ENCODE assay signal across 8 mouse cellular contexts in the genomic region with DNA sequence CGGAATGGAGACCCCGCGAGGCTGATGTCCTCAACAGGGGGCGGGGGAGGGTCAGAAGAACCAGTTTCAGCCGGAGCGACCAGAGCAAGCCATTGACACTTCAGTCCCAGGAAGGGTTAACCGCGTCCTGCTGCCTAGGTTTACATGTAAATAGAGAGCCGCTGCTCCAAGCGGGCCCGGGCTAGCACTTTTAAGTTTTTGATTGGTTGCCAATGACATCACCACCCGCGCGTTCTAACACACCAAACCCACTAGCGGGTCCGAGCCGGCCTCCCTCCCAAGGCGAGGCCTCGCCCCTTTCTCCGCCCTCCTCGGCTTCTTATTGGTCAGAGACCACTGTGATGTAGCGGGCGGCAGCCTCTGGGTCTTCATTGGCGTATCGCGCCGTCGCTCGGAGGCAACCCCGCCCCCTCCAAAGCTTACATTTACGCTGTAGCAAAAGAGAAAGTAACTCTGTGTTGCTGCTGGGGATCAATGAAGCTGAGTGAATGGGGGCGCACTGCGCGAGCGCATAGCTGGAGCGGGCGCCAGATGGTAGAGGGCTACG. TPM values are rescaled to one million over a fixed set of nuclear protein-coding genes. Genes with fewer than 3 reads are reported as not detected.
DNase-seq lines count a peak whose midpoint lies in the region; ATAC-seq lines count a peak whose summit lies in the region.

A gene (minus strand): TSS at position 291 of the 547 bp plus-strand sequence.

- DNase-seq in WW6 (ENCODE audit: low read depth, low spot score): peak; percentile 96
- peak; percentile 95 to 97 for DNase-seq in cerebellum, postnatal 4 days (ENCODE audit: low spot score in 2 of 2)
- peak; percentile 98 for DNase-seq in gastrocnemius, adult 18-20 months (ENCODE audit: low spot score)
- peak; percentile 94 to 97 for DNase-seq in left cerebral cortex, adult 18-20 months (ENCODE audit: low spot score in 2 of 2)
- peak; percentile 98 for DNase-seq in right cerebral cortex, adult 18-20 months
- DNase-seq in urinary bladder, postnatal 10 days (ENCODE audit: low spot score): peak; percentile 94

- peak within 1 kb of the TSS; percentile 93 for H3K27ac ChIP-seq in hindbrain, embryonic 16.5 days (ENCODE audit: low read depth, low read length)
- H3K27ac ChIP-seq in macrophage: peak within 1 kb of the TSS; percentile 62

- no peaks in the 10 kb centered on the region for H3K9me3 ChIP-seq in hindbrain, embryonic 16.5 days (ENCODE audit: control insufficient read depth, low read length)

- H3K27me3 ChIP-seq in hindbrain, embryonic 16.5 days (replicated peaks; ENCODE audit: control insufficient read depth, insufficient read depth, low read length): no peaks in the 10 kb centered on the region

- H3K4me3 ChIP-seq in hindbrain, embryonic 16.5 days (ENCODE audit: low read length): peak within 1 kb of the TSS; percentile 66
- H3K4me3 ChIP-seq in macrophage (ENCODE audit: inconsistent target): peak within 1 kb of the TSS; percentile 57

- under 1% methylated on average over 38 of the region's 38 CpGs for WGBS in hindbrain, embryonic 16.5 days
- WGBS in macrophage (ENCODE audit: missing documents): under 1% methylated on average over 38 of the region's 38 CpGs

- no peaks in the 10 kb centered on the region for H3K36me3 ChIP-seq in hindbrain, embryonic 16.5 days (ENCODE audit: control insufficient read depth, insufficient read depth, low read length)
- no peaks in the 10 kb centered on the region for H3K36me3 ChIP-seq in macrophage (ENCODE audit: inconsistent target)

- no peaks in the 10 kb centered on the region for H3K79me2 ChIP-seq in macrophage (ENCODE audit: inconsistent target)

- peak within 1 kb of the TSS; percentile 89 for H3K4me2 ChIP-seq in hindbrain, embryonic 16.5 days (ENCODE audit: low read length)

- ATAC-seq in hindbrain, embryonic 16.5 days: peak; percentile 99

- peaks cover 11% of the 10 kb centered on the region for H3K4me1 ChIP-seq in hindbrain, embryonic 16.5 days (ENCODE audit: control insufficient read depth, insufficient read depth, low read depth, low read length)

- H3K9ac ChIP-seq in hindbrain, embryonic 16.5 days (ENCODE audit: low read depth, low read length): peak within 1 kb of the TSS; percentile 88

RNA-seq across cellular contexts. Expression of the gene that starts here (rescaled TPM):
- total RNA-seq in gastrocnemius, adult 18-20 months (2021): under 1 TPM; 0.43 to 0.73 TPM
- polyA plus RNA-seq in hindbrain, embryonic 16.5 days (2015; fragmentation: Nextera tagmentation; extraction: Ambion mirVana): 0.72 and 1.1 TPM in 2 replicates
- total RNA-seq in left cerebral cortex, adult 18-20 months (2021): under 1 TPM in 1 of 2 experiments, not detected in 1; 0.47 TPM
- total RNA-seq in macrophage (2018; cell fraction: chromatin; rRNA removed): 1 to 10 TPM in 5 of 26 experiments, under 1 TPM in 4, not detected in 17; 0.71 to 1.5 (median 1.1) TPM
- total RNA-seq in macrophage (2018; cell fraction: cytosol; rRNA removed): 1 to 10 TPM in 2 of 26 experiments, under 1 TPM in 24; 0.24 to 1.1 (median 0.52) TPM
- total RNA-seq in macrophage (2018; cell fraction: nucleus; rRNA removed): 1 to 10 TPM in 5 of 26 experiments, under 1 TPM in 6, not detected in 15; 0.60 to 2.2 (median 0.83) TPM
- polyA plus RNA-seq in macrophage (2018): 0.16 to 0.40 TPM (median 0.26 TPM) in 3 replicates

Comparison
In these comparisons a context has a peak if more than half of its experiments do, and no peak if none do; other contexts are left out.
1. Peak in every context shown above with its lines: DNase-seq, ATAC-seq, H3K4me3 ChIP-seq and H3K27ac ChIP-seq.
2. Peak in DNase-seq in gastrocnemius, adult 18-20 months; RNA of the gene not detected or under 1 TPM.
3. Peak in DNase-seq in left cerebral cortex, adult 18-20 months; RNA of the gene not detected or under 1 TPM.